Mouse (Mus musculus) splenic B cell, adult 2 months (primary cell): ENCODE measurements at regions not wholly inside any gene's neighbourhood (a gene's known extent, or its start where the extent isn't known, plus 50 kb on each side); places are given as distances from the start of the nearest gene placed in this dataset.
"Not testable (repeated sequence)": the region's sequence is repeated elsewhere in the genome, so short reads cannot be mapped to it uniquely, and the experiment has no call there.

ENCODE experiments used
- DNase-seq: peaks from one replicate; pipeline ENCODE4 v3.0.0-alpha.2; 2011; ENCODE audit warnings: low read depth, low spot score
- H3K27me3 ChIP-seq: 2 replicates; pipeline ENCODE4 v1.6.1; 2012; ENCODE audit warnings: mild to moderate bottlenecking, low read length, moderate library complexity, mixed read lengths; ENCODE audit not compliant: control insufficient read depth, poor library complexity, insufficient read depth, severe bottlenecking
- H3K36me3 ChIP-seq: 2 replicates; pipeline ENCODE4 v1.6.1; 2012; ENCODE audit warnings: mild to moderate bottlenecking, low read length, moderate library complexity, mixed read lengths; ENCODE audit not compliant: control insufficient read depth, poor library complexity, insufficient read depth, severe bottlenecking

- DNase-seq, H3K27me3 ChIP-seq, H3K36me3 ChIP-seq: not testable (repeated sequence)
Observed at GRCm38 (mm10) chr19:3158149-3158548, 124.6 kb upstream of the Mrpl21 start.

GRCm38 (mm10) chr19:3159346-3159745 is 123.4 kb upstream of the Mrpl21 start:
- Histone ChIP-seq H3K36me3 (no peaks in the 10 kb centered on the region), H3K27me3 (no peaks in the 10 kb centered on the region)
- no peak for DNase-seq

GRCm38 (mm10) chr19:3167683-3168082 is 115.0 kb upstream of the Mrpl21 start:
- H3K27me3 ChIP-seq, result no peaks in the 10 kb centered on the region
- no peaks in the 10 kb centered on the region for H3K36me3 ChIP-seq
- no peak for DNase-seq

- no peak for DNase-seq
- Histone ChIP-seq H3K36me3 (no peaks in the 10 kb centered on the region), H3K27me3 (no peaks in the 10 kb centered on the region)
Observed at GRCm38 (mm10) chr19:3182625-3183024, 100.1 kb upstream of the Mrpl21 start.

- H3K27me3 ChIP-seq, result no peaks in the 10 kb centered on the region
- no peak for DNase-seq
- no peaks in the 10 kb centered on the region for H3K36me3 ChIP-seq
Observed at GRCm38 (mm10) chr19:3192644-3193043, 90.1 kb upstream of the Mrpl21 start.

GRCm38 (mm10) chr19:3204504-3204903 is 78.2 kb upstream of the Mrpl21 start:
- H3K27me3 ChIP-seq, H3K36me3 ChIP-seq: not testable (repeated sequence)
- DNase-seq, result peak; percentile 22

- H3K27me3 ChIP-seq, H3K36me3 ChIP-seq, DNase-seq: not testable (repeated sequence)
Observed at GRCm38 (mm10) chr19:3205406-3205805, 77.3 kb upstream of the Mrpl21 start.

- peak; percentile 65 for DNase-seq
- H3K27me3 ChIP-seq, result no peaks in the 10 kb centered on the region
Observed at GRCm38 (mm10) chr19:3208283-3208682, 74.4 kb upstream of the Mrpl21 start.

More at GRCm38 (mm10) chr19:3208283-3208682, 74.4 kb upstream of the Mrpl21 start:
- H3K36me3 ChIP-seq, result no peaks in the 10 kb centered on the region
